Mouse (Mus musculus): ENCODE measurements around the gene Mtx3. TPM values are rescaled to one million over a fixed set of nuclear protein-coding genes. Genes with fewer than 3 reads are reported as not detected.

The Mtx3 gene
- polyA plus RNA-seq (2014; fragmentation: Illumina TruSeq; extraction: RNeasy Lipid Tissue Mini Kit (QIAGEN cat#74804); ENCODE audit: low replicate concordance) = 38.3 TPM

GRCm38 (mm10) chr13:92844586-92845221, at the start of gene Mtx3:
Mtx3 (plus strand) TSS chr13:92844760.

Other genes with a start within 250 kb of the Mtx3 start
- gene Serinc5, start 233.7 kb upstream of the Mtx3 start, polyA plus RNA-seq (2014; fragmentation: Illumina TruSeq; extraction: RNeasy Lipid Tissue Mini Kit (QIAGEN cat#74804); ENCODE audit: low replicate concordance) = 35.9 TPM
- 0.22 TPM for gene Thbs4, start 49.9 kb upstream of the Mtx3 start, polyA plus RNA-seq (2014; fragmentation: Illumina TruSeq; extraction: RNeasy Lipid Tissue Mini Kit (QIAGEN cat#74804); ENCODE audit: low replicate concordance)

Data from small intestine, adult 10 weeks (tissue).